15 mouse cellular contexts compared by ENCODE assay signal in genomic region chrX:113792264-113792663, GRCm38 (mm10).
DNase-seq lines count a peak whose midpoint lies in the region; ATAC-seq and TF ChIP-seq lines count a peak whose summit lies in the region.
"Had no signal": no experiment of that assay in that cellular context is flagged by ENCODE, and none has a peak within 500 bp of the region (broad histone marks: within the 10 kb centered on the region; RNA-seq: fewer than 3 reads in every experiment).

No protein-coding gene starts in this region.

- no peaks in the 10 kb centered on the region for H3K27me3 ChIP-seq in midbrain, embryonic 14.5 days (ENCODE audit: control insufficient read depth, insufficient read depth, low read length)
- no peaks in the 10 kb centered on the region for H3K27me3 ChIP-seq in midbrain, embryonic 10.5 days (ENCODE audit: low read depth, poor library complexity, severe bottlenecking)
- H3K27me3 ChIP-seq: heart, embryonic 15.5 days; intestine, embryonic 15.5 days had no signal

- no peak overlapping the region for H3K4me2 ChIP-seq in midbrain, embryonic 14.5 days (ENCODE audit: low read length)
- H3K4me2 ChIP-seq: heart, embryonic 15.5 days; intestine, embryonic 15.5 days had no signal

- WGBS in midbrain, embryonic 14.5 days: 31% methylated on average over 1 of the region's 1 CpGs
- 38% methylated on average over 1 of the region's 1 CpGs for WGBS in midbrain, embryonic 10.5 days

- no peak for DNase-seq in gastrocnemius, adult 2 months
- no peak for DNase-seq in gastrocnemius, postnatal 36 days
- DNase-seq in midbrain, embryonic 14.5 days: peak; percentile 9
- no peak for DNase-seq in midbrain, embryonic 10.5 days (ENCODE audit: low spot score)
- peak; percentile 15 for DNase-seq in MEL-GATA-1-ER (ENCODE audit: extremely low read depth, low read depth)
- DNase-seq in naive thymus-derived CD4-positive, alpha-beta T cell, adult 2 months (ENCODE audit: low read depth): peak; percentile 3
- DNase-seq in layer of hippocampus, postnatal 10 days (ENCODE audit: low spot score in 2 of 2): no peak
- DNase-seq in cerebellum, postnatal 36 days: no peak
- DNase-seq: gastrocnemius, postnatal 10 days; layer of hippocampus, postnatal 36 days; liver; right cerebral cortex, adult 18-20 months had no signal

- no peak overlapping the region for H3K4me3 ChIP-seq in gastrocnemius, adult 2 months
- H3K4me3 ChIP-seq in midbrain, embryonic 14.5 days (replicated peaks; ENCODE audit: low read depth, low read length): no peak overlapping the region
- H3K4me3 ChIP-seq in midbrain, embryonic 10.5 days: no peak overlapping the region
- H3K4me3 ChIP-seq: heart, embryonic 15.5 days; intestine, embryonic 15.5 days had no signal

- H3K9ac ChIP-seq in midbrain, embryonic 14.5 days (replicated peaks; ENCODE audit: low read length): no peak overlapping the region
- H3K9ac ChIP-seq: heart, embryonic 15.5 days; intestine, embryonic 15.5 days had no signal

- no peak overlapping the region for H3K27ac ChIP-seq in gastrocnemius, adult 2 months
- no peak overlapping the region for H3K27ac ChIP-seq in midbrain, embryonic 14.5 days (replicated peaks; ENCODE audit: low read depth, low read length)
- H3K27ac ChIP-seq in midbrain, embryonic 10.5 days (replicated peaks): no peak overlapping the region
- H3K27ac ChIP-seq: heart, embryonic 15.5 days; intestine, embryonic 15.5 days; macrophage had no signal

- no peaks in the 10 kb centered on the region for H3K9me3 ChIP-seq in midbrain, embryonic 14.5 days (ENCODE audit: control insufficient read depth, low read length)
- H3K9me3 ChIP-seq in midbrain, embryonic 10.5 days (replicated peaks): no peaks in the 10 kb centered on the region
- H3K9me3 ChIP-seq: heart, embryonic 15.5 days; intestine, embryonic 15.5 days had no signal

- no peaks in the 10 kb centered on the region for H3K4me1 ChIP-seq in midbrain, embryonic 14.5 days (ENCODE audit: control insufficient read depth, insufficient read depth, low read length)
- no peaks in the 10 kb centered on the region for H3K4me1 ChIP-seq in midbrain, embryonic 10.5 days
- H3K4me1 ChIP-seq: heart, embryonic 15.5 days; intestine, embryonic 15.5 days had no signal

- no peak for ATAC-seq in midbrain, embryonic 14.5 days (ENCODE audit: low FRiP score, low TSS enrichment)
- ATAC-seq: intestine, embryonic 15.5 days had no signal

- H3K36me3 ChIP-seq in midbrain, embryonic 14.5 days (ENCODE audit: control insufficient read depth, insufficient read depth, low read length): no peaks in the 10 kb centered on the region
- H3K36me3 ChIP-seq in midbrain, embryonic 10.5 days: no peaks in the 10 kb centered on the region
- H3K36me3 ChIP-seq: heart, embryonic 15.5 days; intestine, embryonic 15.5 days had no signal

- peak; percentile 22; the same call in 1 of the 2 replicates for TF ChIP-seq CTCF in gastrocnemius, adult 2 months (IDR thresholded peaks at IDR 0.05)

- intact Hi-C loops in gastrocnemius, adult 2 months (cut with DNase I): no loop called here
- intact Hi-C loops in gastrocnemius, postnatal 36 days (cut with DNase I): no loop called here

Comparison
In these comparisons a context has a peak if more than half of its experiments do, and no peak if none do; other contexts are left out.
1. DNase-seq: peak in midbrain, embryonic 14.5 days (single experiment), MEL-GATA-1-ER (single experiment) and naive thymus-derived CD4-positive, alpha-beta T cell, adult 2 months (single experiment); none in gastrocnemius, adult 2 months (single experiment), gastrocnemius, postnatal 36 days (0 of 2), midbrain, embryonic 10.5 days (single experiment), layer of hippocampus, postnatal 10 days (0 of 2) and cerebellum, postnatal 36 days (0 of 2).